Mouse (Mus musculus): ENCODE results near the gene Gk.

- TF ChIP-seq CTCF (IDR thresholded peaks at IDR 0.05; ENCODE audit: low read depth, low read length) = no peak
- no peak for TF ChIP-seq POLR2A (IDR thresholded peaks at IDR 0.05; ENCODE audit: extremely low read depth, insufficient read depth, low read length)
These were observed 70.9 kb downstream of the Gk start for GRCm38 (mm10) chrX:85705715-85706114.
